8 mouse cellular contexts compared by ENCODE assay signal in genomic region chr3:116006978-116007940, GRCm38 (mm10). TPM values are rescaled to one million over a fixed set of nuclear protein-coding genes. Genes with fewer than 3 reads are reported as not detected.
DNase-seq lines count a peak whose midpoint lies in the region; ATAC-seq and TF ChIP-seq lines count a peak whose summit lies in the region.

Slc30a7 (minus strand) TSS chr3:116007406.
Extl2 (plus strand) TSS chr3:116007462.

- 0 out of 2 replicates have a peak, but pooled peaks have one; percentile 28 for TF ChIP-seq EP300 in heart, postnatal 0 days (IDR thresholded peaks at IDR 0.05; ENCODE audit: low read depth)
- no peak for TF ChIP-seq EP300 in liver, postnatal 0 days (IDR thresholded peaks at IDR 0.05; ENCODE audit: low read depth)

- ATAC-seq in forebrain, embryonic 12.5 days (ENCODE audit: low FRiP score) = peak; percentile 95
- ATAC-seq in heart, postnatal 0 days (ENCODE audit: insufficient read depth, low read depth) = peak; percentile 93
- peak; percentile 88 for ATAC-seq in liver, postnatal 0 days
- ATAC-seq in neural tube, embryonic 13.5 days (ENCODE audit: low read depth) = peak; percentile 94

- H3K9me3 ChIP-seq in forebrain, embryonic 12.5 days = no peaks in the 10 kb centered on the region
- no peaks in the 10 kb centered on the region for H3K9me3 ChIP-seq in heart, postnatal 0 days (replicated peaks; ENCODE audit: control insufficient read depth, low read length)
- no peaks in the 10 kb centered on the region for H3K9me3 ChIP-seq in liver, postnatal 0 days (ENCODE audit: low read length)
- no peaks in the 10 kb centered on the region for H3K9me3 ChIP-seq in neural tube, embryonic 13.5 days

- peak within 1 kb of the TSS; percentile 74 for H3K4me3 ChIP-seq in forebrain, embryonic 12.5 days (replicated peaks)
- H3K4me3 ChIP-seq in heart, postnatal 0 days (ENCODE audit: low read depth, low read length) = peak within 1 kb of the TSS; percentile 95
- H3K4me3 ChIP-seq in liver, postnatal 0 days (ENCODE audit: low read depth, low read length) = peak within 1 kb of the TSS; percentile 74
- peak within 1 kb of the TSS; percentile 90 for H3K4me3 ChIP-seq in neural tube, embryonic 13.5 days

- peak; percentile 85 for DNase-seq in ES-CJ7 (ENCODE audit: low read depth, low spot score)
- DNase-seq in c-Kit-positive CD71-positive TER-119-positive erythroid progenitor cells, embryonic 14.5 days (ENCODE audit: low spot score) = peak; percentile 75
- peak; percentile 75 for DNase-seq in heart, postnatal 0 days (ENCODE audit: low spot score)
- peak; percentile 89 to 94 for DNase-seq in kidney, postnatal 4 days
- DNase-seq in liver, postnatal 0 days = peak; percentile 91
- peak; percentile 73 for DNase-seq in telencephalon, adult 2 months (ENCODE audit: low read depth, low spot score)

- WGBS in forebrain, embryonic 12.5 days = under 1% methylated on average over 67 of the region's 67 CpGs
- under 1% methylated on average over 67 of the region's 67 CpGs for WGBS in heart, postnatal 0 days
- under 1% methylated on average over 66 of the region's 67 CpGs for WGBS in liver, postnatal 0 days (ENCODE audit: insufficient replicate concordance)
- WGBS in neural tube, embryonic 13.5 days = under 1% methylated on average over 67 of the region's 67 CpGs

- H3K4me1 ChIP-seq in forebrain, embryonic 12.5 days = peaks cover 30% of the 10 kb centered on the region
- no peaks in the 10 kb centered on the region; the same call in 1 of the 2 replicates for H3K4me1 ChIP-seq in heart, postnatal 0 days (ENCODE audit: control insufficient read depth, insufficient read depth)
- H3K4me1 ChIP-seq in liver, postnatal 0 days (ENCODE audit: insufficient read depth) = peaks cover 12% of the 10 kb centered on the region
- peaks cover 29% of the 10 kb centered on the region for H3K4me1 ChIP-seq in neural tube, embryonic 13.5 days (replicated peaks)

- H3K4me2 ChIP-seq in forebrain, embryonic 12.5 days = peak within 1 kb of the TSS; percentile 87
- H3K4me2 ChIP-seq in heart, postnatal 0 days (ENCODE audit: low read depth, low read length) = peak within 1 kb of the TSS; percentile 96
- peak within 1 kb of the TSS; percentile 98 for H3K4me2 ChIP-seq in liver, postnatal 0 days (ENCODE audit: low read depth, low read length)
- H3K4me2 ChIP-seq in neural tube, embryonic 13.5 days = peak within 1 kb of the TSS; percentile 92

- H3K36me3 ChIP-seq in forebrain, embryonic 12.5 days (replicated peaks) = peaks cover 14% of the 10 kb centered on the region
- peaks cover 18% of the 10 kb centered on the region; the same call in 1 of the 2 replicates for H3K36me3 ChIP-seq in heart, postnatal 0 days (replicated peaks; ENCODE audit: control insufficient read depth, insufficient read depth, low read length)
- peaks cover 7% of the 10 kb centered on the region; the same call in 1 of the 2 replicates for H3K36me3 ChIP-seq in liver, postnatal 0 days (replicated peaks; ENCODE audit: insufficient read depth, low read length)
- peaks cover 18% of the 10 kb centered on the region for H3K36me3 ChIP-seq in neural tube, embryonic 13.5 days

- no peak for TF ChIP-seq CTCF in heart, postnatal 0 days (IDR thresholded peaks at IDR 0.05; ENCODE audit: low read depth)
- no peak for TF ChIP-seq CTCF in liver, postnatal 0 days (IDR thresholded peaks at IDR 0.05; ENCODE audit: low read depth)

- peak within 1 kb of the TSS; percentile 87 for H3K9ac ChIP-seq in forebrain, embryonic 12.5 days
- peak within 1 kb of the TSS; percentile 91 for H3K9ac ChIP-seq in heart, postnatal 0 days (replicated peaks; ENCODE audit: low read depth, low read length)
- peak within 1 kb of the TSS; percentile 85 for H3K9ac ChIP-seq in liver, postnatal 0 days (replicated peaks)
- peak within 1 kb of the TSS; percentile 94 for H3K9ac ChIP-seq in neural tube, embryonic 13.5 days

- peak within 1 kb of the TSS; percentile 86 for H3K27ac ChIP-seq in forebrain, embryonic 12.5 days
- peak within 1 kb of the TSS; percentile 88 for H3K27ac ChIP-seq in heart, postnatal 0 days (ENCODE audit: low read depth)
- peak within 1 kb of the TSS; percentile 89 for H3K27ac ChIP-seq in liver, postnatal 0 days (ENCODE audit: low read depth)
- peak within 1 kb of the TSS; percentile 91 for H3K27ac ChIP-seq in neural tube, embryonic 13.5 days (replicated peaks)

- no peaks in the 10 kb centered on the region for H3K27me3 ChIP-seq in forebrain, embryonic 12.5 days
- H3K27me3 ChIP-seq in heart, postnatal 0 days (ENCODE audit: control insufficient read depth, insufficient read depth, low read length) = no peaks in the 10 kb centered on the region
- no peaks in the 10 kb centered on the region for H3K27me3 ChIP-seq in liver, postnatal 0 days (ENCODE audit: insufficient read depth, low read length)
- H3K27me3 ChIP-seq in neural tube, embryonic 13.5 days = no peaks in the 10 kb centered on the region

RNA-seq across cellular contexts. Expression of gene Slc30a7, which starts in this region (rescaled TPM):
- polyA plus RNA-seq in forebrain, embryonic 12.5 days (2016; fragmentation: Nextera tagmentation; extraction: Ambion mirVana) = 20.3 and 24.2 TPM in 2 replicates
- total RNA-seq in heart, postnatal 0 days (2014; rRNA removed; ENCODE audit: low replicate concordance) = 42.2 and 50.4 TPM in 2 replicates
- 8.4 and 9.7 TPM in 2 replicates for polyA plus RNA-seq in heart, postnatal 0 days (2015; fragmentation: Nextera tagmentation; extraction: Ambion mirVana)
- 11.0 and 14.2 TPM in 2 replicates for polyA plus RNA-seq in liver, postnatal 0 days (2015; fragmentation: Nextera tagmentation; extraction: Ambion mirVana)
- polyA plus RNA-seq in neural tube, embryonic 13.5 days (2015; fragmentation: Nextera tagmentation; extraction: Ambion mirVana) = 15.0 and 18.9 TPM in 2 replicates

RNA-seq across cellular contexts. Expression of gene Extl2, which starts in this region (rescaled TPM):
- 22.0 and 22.4 TPM in 2 replicates for polyA plus RNA-seq in forebrain, embryonic 12.5 days (2016; fragmentation: Nextera tagmentation; extraction: Ambion mirVana)
- 15.0 and 38.2 TPM in 2 replicates for total RNA-seq in heart, postnatal 0 days (2014; rRNA removed; ENCODE audit: low replicate concordance)
- 21.0 and 21.8 TPM in 2 replicates for polyA plus RNA-seq in heart, postnatal 0 days (2015; fragmentation: Nextera tagmentation; extraction: Ambion mirVana)
- 4.6 and 5.8 TPM in 2 replicates for polyA plus RNA-seq in liver, postnatal 0 days (2015; fragmentation: Nextera tagmentation; extraction: Ambion mirVana)
- polyA plus RNA-seq in neural tube, embryonic 13.5 days (2015; fragmentation: Nextera tagmentation; extraction: Ambion mirVana) = 33.0 and 36.1 TPM in 2 replicates

Comparison
In these comparisons a context has a peak if more than half of its experiments do, and no peak if none do; other contexts are left out.
1. Peak in every context shown above with its lines: DNase-seq, ATAC-seq, H3K4me3 ChIP-seq and H3K27ac ChIP-seq.